Mouse (Mus musculus) heart, postnatal 0 days (tissue): Measurements from ENCODE around the gene Pipox.

ENCODE experiments used
- CTCF ChIP-seq: IDR thresholded peaks from 2 replicates; pipeline ENCODE4 v1.5.1; 2016; ENCODE audit warnings: antibody characterized with exemption, control low read depth, low read depth
- EP300 ChIP-seq: IDR thresholded peaks from 2 replicates; pipeline ENCODE4 v1.6.1; 2016; ENCODE audit warnings: antibody characterized with exemption, low read depth

DNA sequence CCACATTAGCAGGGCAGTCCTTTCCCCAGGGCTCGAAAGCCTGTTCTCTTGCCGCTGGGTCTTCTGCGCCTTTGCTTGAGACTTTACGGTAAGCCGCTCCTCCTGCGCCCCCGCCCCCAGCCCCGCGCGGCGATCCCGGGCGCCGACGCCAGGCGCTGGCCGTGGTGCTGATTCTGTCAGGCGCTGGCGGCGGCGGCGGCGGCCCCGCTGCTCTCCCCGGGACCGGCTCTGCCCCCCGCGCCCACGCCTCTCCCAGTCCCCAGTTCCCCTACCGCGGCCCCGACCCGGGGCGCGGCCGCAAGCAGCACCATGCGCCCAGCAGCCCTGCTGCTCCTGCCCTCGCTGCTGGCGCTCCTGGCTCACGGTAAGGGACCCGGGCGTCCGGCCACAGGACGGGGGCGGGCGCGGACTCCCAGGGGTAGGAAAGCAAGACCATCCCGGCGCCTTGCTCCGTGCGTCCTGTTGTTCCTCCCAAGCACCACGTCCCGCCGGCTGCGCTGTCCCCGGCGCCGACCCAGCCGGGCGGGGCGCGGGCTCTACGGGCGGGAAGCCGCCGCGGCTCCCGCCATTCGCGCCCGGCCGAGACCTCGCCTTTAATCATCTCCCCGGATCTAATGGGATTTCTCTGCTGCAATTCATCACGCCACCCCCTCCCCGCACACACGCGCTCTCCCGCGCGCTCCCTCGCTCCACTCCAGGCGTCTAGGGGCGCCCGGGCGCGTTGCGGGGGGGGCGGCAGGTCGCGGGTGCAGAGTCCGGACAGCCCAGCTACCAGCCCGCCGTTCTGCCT is 37.0 kb upstream of the Pipox start, which contains the start of gene Sez6:
- TF ChIP-seq CTCF (no peak), EP300 (no peak)
